Mouse (Mus musculus): ENCODE data around the gene 4930512M02Rik.
"Not testable (repeated sequence)": the region's sequence is repeated elsewhere in the genome, so short reads cannot be mapped to it uniquely, and the experiment has no call there.

The 4930512M02Rik gene

DNA sequence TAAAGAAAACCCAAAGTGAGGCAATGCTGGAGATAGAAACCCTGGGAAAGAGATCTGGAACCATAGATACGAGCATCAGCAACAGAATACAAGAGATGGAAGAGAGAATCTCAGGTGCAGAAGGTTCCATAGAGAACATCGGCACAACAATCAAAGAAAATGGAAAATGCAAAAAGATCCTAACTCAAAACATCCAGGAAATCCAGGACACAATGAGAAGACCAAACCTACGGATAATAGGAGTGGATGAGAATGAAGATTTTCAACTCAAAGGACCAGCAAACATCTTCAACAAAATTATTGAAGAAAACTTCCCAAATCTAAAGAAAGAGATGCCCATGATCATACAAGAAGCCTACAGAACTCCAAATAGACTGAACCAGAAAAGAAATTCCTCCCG lies at the start of gene 4930512M02Rik:
4930512M02Rik (minus strand) TSS at position 101 of the 400 bp plus-strand sequence.
- CTCF ChIA-PET: not testable (repeated sequence)

DNA sequence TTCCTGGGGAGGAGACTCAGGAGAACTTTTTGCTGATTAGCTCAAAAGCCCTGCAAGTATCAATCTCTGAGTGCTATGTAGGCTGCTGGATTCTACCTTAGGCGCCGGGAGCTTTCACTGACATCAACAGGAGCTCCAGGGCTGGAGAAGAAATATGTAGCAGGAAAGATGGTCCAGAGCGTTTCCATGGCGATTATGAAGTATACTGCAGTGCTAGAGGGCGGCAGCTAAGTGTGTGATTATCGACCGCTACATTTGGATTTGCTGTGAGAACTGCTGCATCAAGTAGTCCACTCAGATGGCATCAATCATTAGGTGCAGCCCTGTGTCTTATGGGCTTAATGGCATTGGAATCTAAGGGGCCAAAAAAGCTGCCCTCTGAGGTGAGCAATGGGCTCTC lies 49.5 kb upstream of the 4930512M02Rik start:
- CTCF ChIA-PET: no interaction called here

DNA sequence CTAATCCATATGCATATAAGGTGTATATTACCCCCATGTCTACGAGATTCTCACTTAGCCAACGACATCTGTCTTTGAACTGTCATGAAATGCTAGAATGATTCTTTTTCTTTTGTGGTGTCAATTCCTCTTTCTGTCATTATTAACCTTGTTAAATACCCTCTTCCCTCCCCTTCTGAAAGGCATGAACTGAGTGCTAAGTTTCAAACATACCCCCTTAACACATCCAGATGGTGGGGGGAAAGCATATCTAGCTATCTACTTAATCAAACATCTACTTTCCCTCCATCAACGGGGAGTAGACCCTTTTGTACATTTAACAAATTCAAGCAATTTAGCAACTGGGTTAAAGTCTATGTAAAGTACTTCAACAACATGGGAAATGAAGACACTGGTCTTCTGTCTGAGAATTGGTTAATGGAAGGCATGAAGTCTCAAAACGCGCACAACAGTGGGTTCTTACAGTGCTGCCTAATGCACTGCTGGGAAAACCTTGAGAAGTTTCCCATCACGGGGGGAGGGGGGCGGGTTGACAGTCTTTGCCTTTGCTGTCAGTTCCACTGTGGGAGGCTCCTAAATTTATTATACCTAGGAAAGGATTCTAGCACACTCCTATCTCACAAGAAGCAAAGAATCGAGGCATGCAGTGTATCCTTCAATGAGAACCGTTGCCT lies 48.6 kb upstream of the 4930512M02Rik start:
- CTCF ChIA-PET: interaction anchor here (0.9 kb wide), 1 partner anchor 9 kb away, joined by 3 read pairs; no protein-coding TSS in a partner anchor

DNA sequence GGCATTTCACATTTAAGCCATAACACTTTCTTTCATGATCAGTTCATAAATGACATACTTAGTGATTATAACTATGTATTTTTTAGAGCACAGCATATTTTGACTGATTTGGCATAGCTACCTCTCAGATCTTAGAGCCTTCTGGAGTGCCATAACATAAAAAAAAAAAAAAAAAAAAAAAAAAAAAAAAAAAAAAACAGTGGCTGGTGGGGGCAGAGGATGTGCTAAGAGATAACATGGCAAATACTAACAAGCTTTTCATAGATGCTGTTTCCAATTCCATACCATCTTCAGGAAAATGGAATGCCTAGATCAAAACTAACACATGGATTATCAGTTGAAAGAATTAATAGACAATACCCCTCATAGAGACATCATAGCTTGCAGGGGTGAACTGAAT lies 47.4 kb upstream of the 4930512M02Rik start:
- CTCF ChIA-PET: interaction anchor here (0.6 to 0.7 kb wide), 2 partner anchors 17 to 155 kb away, joined by 3 to 15 read pairs; no protein-coding TSS in a partner anchor

DNA sequence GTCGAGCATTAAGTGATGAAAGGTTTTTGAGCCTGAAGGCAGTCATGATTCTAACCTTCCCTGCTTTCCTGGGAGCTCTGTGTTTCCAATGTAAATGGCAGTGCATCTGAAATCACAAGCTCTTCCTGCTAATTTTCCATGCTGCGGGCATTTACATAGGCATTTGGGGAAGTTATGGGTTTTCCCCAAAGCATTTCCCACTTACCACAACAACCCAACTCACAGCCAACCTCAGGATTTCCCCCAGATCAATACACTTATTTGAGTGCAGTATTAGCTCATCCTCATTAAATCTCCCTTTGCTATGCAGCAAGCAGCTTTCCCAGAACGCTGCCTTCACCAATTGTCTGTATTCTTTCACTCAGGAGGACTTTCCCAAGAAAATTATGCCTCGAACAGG lies 45.3 kb upstream of the 4930512M02Rik start:
- CTCF ChIA-PET: no interaction called here

DNA sequence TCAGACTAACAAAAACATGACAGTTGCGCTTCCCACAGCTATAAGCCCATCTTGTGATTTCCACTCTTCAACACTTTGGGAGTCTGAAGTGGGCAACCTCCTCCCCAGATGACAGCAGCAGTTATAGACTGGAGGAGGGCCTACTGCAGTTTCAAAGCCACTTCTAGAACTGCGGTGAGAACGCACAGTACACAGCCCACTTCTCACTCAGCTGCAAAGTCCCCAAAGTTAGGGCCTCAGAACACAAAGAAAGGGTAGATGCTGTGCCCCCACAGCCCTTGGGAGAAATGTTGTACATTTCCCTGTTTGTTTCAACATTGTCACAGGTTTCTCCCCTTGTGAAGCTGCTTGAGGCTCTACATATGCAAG lies 40.3 kb upstream of the 4930512M02Rik start:
- CTCF ChIA-PET: interaction anchor here (0.6 to 1.5 kb wide), 4 partner anchors 8 to 75 kb away, joined by 3 to 4 read pairs (median 3); no protein-coding TSS in a partner anchor

DNA sequence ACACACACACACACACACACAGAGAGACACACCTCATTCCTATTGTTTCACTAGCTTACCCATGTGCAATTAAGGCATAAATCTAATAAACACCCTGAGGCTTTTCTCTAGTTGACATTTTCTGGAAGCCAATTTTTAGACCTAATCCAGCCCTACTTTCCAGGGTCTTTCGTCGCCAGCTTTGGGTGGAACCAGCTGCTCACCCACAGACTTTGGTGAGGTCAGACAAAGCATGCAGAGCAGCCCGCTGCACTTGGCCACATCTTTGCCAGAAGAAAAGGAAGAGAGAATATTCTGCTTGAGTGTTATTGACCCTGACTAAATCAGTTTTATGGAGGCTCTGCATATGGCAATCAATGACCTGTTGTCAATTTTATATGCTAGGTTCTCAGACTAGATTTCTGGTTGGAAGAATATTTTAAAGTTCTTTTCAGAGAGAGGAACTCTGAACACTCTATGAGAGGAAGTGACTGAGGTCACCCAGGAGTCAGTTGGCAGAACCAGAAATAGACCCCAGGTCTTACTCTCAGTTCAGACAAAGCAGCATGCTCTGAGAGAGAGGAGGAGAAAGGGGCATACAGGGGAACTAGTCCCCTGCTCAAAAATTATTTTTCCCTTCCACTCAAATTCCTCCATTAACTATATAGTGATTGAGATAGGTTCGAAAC lies 39.8 kb upstream of the 4930512M02Rik start:
- CTCF ChIA-PET: interaction anchor here (0.6 to 1.5 kb wide), 4 partner anchors 8 to 76 kb away, joined by 3 to 4 read pairs (median 3); no protein-coding TSS in a partner anchor

DNA sequence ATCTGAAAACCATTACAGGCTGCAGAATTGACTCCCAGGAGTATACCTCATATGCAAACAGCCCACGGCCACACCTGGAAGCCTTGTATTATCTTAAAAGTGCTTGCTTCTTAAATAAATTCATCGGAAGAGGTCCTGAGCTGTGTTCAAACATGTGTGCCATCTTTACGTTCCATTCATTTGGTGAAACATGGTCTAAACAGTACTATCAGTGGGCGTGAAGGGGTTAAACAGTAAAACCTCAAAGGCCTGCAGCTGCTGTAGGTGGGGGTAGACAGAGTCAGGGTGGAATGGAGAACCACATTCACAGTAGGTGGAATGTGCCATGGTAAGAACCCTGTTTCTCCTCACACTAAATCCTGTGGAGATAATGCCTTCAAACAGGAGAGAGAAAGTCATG lies 33.0 kb upstream of the 4930512M02Rik start:
- CTCF ChIA-PET: no interaction called here

DNA sequence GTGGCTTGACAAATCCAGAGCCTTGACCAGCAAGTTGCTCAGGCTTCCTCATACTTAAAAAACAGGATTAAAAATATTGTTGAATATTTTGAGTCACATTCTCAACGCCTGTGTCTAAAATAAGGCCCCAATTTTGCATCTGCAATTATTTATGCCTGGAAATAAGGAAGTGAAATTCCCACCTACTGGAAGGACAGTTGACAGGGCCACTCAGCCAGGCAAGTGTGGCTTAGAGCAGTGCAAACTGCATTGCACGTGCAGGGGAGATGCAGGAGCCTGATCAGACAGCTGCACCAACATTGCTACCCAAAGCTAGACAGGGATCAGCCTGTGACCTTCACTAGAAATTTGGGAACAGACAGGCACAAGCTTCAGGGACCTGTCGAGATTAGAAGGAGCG lies 31.2 kb upstream of the 4930512M02Rik start:
- CTCF ChIA-PET: no interaction called here

DNA sequence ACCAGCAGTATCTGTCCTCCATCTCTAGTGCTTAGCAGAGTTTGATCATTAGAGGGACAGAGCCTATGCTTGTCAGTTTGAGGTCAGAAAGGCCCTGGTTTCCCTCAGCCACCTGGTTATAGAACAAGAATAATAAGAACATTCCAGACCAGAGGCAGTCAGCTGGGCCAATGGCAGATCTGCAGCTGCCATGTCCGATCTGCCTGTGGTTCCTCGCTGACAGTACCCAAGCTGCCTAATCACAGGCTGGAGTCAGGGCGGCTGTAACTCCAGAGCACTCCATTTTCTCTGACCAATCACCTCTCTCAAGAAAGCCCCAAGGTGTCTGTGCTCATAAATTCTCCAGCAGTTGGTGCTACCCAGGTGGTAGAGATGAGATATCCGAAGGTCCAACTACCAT lies 30.0 kb upstream of the 4930512M02Rik start:
- CTCF ChIA-PET: interaction anchor here (0.5 to 0.6 kb wide), 2 partner anchors 18 to 74 kb away, joined by 11 to 15 read pairs; no protein-coding TSS in a partner anchor

DNA sequence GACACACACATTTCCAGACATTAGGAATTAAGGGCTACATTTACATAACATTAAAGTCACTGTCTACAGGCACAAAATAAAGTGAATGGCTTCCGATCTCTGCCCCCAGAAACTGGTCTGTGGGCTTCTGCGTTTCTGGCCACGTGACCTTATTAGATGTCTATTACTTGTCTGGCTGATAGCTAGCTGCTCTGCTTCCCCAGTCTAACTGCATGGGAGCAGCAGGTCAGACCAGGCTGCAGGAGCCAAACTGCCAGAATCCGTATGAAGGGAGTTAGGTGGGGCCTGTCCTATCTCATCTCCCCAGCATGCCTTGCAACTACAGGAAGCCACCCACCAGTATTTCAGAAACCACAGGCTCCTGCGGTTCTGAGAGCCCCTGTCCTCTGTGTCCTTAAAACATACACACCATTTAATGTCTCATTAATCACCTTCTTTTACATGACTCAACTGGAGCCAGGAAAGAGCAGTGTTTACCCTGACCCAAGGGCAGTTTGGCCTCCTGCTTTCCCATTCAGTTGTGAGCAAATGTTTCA lies 29.4 kb upstream of the 4930512M02Rik start:
- CTCF ChIA-PET: interaction anchor here (0.5 to 0.6 kb wide), 2 partner anchors 52 to 73 kb away, joined by 6 to 11 read pairs; no protein-coding TSS in a partner anchor

DNA sequence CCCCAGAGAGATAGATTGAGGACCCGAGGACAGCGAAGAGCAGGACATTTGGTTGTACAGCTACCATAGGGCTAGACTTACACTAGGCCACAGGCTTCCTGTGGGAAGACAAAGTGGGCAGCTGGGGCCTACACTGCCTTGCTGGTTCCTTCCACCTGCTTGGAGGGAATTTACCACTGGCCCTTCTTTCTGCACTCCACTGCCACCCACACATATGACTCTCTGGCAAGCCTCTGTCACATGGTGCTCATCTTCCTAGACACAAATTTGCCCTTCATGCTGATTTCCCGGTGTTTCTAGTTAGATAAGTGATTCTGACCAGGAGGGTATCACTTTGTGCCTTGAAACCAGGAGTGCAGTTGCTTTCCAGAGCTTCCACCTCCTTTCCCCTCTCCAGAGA lies 28.8 kb upstream of the 4930512M02Rik start:
- CTCF ChIA-PET: interaction anchor here (0.6 kb wide), 1 partner anchor 150 kb away, joined by 3 read pairs; no protein-coding TSS in a partner anchor

DNA sequence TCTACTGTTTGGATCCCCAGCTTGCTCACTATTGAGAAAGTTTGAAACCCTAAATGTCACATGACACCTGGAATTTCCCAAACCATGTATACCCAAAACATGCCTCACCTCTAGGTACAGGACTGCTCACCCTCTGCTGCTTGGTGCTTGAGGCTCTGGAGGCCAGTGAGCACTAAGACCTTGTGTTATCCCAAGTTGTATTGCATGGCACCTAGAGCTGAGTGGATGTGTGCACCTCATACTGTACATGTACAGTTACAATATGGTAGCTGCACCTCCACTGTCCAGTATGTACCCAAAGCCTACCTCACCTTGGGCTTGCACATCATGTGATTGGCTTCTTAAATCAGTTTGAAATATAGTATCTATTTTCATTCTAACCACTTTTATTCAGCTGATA lies 16.7 kb upstream of the 4930512M02Rik start:
- CTCF ChIA-PET: interaction anchor here (0.6 to 0.7 kb wide), 3 partner anchors 9 to 87 kb away, joined by 3 read pairs; no protein-coding TSS in a partner anchor

DNA sequence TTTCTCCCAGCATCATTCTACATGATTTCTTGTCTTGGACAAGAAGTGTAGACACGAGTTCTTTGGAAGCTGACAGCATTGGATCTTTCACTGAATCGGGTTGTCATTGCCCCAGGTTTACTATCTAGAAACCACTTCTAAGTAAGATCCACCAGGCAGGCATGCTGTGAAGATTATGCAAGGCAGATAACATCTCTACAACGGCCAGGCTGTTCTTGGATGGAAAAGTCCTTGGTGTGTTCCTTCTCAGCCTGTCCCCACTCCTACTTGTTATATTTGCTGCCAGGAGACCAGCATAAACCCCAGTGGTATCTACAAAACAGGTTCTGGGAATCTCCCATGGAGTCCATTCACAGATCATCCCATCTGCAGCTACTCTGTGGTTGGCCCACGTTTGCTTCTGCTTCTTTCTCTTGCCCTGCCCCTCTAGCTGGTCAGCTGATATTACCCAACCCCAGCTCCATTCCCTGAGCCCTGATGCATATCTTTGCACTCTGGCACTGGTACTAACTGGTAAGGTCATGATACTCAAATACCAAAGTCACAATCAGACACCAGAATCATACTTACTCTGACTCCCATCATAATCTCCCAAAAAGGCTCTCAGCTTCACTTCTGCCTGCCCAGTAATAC lies 3.4 kb downstream of the 4930512M02Rik start:
- CTCF ChIA-PET: no interaction called here

DNA sequence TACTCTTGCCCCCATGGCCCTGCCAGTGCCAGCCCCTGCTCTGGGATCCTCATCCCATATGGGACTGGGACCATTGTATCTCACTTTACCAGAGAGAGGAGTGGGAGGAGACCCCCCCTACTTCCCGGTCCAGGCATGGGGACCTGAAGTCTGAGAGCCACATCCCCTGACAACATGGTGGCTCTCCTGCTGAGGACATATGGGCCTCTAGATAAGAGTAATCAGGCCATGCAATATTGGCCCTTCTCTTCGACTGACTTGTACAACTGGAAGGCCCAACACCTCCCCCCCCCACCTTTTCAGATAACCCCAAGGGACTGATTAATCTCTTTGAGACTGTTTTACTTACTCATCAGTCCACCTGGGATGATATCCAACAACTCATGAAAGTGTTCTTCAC lies 18.4 kb downstream of the 4930512M02Rik start:
- CTCF ChIA-PET: no interaction called here

DNA sequence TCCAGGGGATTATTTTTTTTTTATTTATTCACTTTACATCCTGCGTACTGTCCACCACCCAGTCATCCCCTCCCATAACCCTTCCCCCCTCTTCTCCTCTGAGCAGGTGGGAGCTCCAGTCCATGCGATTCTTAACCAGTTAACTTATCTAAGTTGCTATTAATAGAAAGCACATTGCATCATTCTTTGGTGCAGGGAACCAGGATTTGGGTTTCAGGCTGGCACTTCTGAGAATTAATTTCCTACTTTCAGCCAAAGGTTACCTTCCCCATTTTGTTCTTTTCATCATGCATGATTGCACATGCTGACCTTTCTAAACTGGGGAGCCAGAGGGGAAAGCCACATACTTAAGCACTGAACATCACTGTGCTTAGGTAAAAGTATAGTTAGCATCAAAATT lies 40.3 kb downstream of the 4930512M02Rik start:
- CTCF ChIA-PET: no interaction called here

DNA sequence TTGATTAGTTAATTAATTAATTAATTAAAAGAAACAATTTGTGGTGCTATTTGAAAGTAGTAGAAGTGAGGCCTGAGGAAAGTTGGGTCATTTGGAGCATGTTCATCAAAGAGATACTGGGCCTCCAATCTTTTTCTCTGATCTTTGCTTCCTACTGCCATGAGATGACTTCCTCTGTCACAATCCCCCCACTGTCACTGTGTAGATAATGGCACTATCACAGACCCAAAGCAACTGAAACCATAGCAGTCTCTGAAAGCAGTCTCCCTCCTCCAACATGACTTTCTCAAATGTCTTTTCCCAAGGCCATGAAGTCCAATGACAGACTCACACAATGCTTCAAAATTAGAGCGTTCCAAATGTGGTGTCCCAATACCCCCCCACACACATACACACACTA lies 41.2 kb downstream of the 4930512M02Rik start:
- CTCF ChIA-PET: no interaction called here

DNA sequence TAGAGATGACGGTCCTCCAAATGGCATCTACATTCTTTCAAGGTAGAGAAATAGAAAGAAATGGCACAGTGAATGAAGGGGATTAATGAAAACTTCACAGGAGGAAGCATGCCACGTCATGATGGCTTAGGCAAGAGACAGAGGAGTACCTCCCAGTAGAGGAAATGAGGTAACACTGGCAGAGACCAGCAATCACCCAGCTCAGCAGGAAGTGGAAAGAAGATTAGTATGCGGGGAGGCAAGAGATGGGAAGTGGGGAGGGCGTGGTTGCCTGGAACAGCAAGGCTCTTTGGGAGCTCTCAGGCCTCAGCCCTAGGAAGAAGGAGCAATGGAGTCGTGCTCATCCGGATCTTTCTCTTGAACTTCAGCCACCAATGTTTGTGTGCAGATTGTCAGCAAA lies 53.9 kb downstream of the 4930512M02Rik start:
- CTCF ChIA-PET: interaction anchor here (0.5 kb wide), 1 partner anchor 121 kb away, joined by 3 read pairs; no protein-coding TSS in a partner anchor

DNA sequence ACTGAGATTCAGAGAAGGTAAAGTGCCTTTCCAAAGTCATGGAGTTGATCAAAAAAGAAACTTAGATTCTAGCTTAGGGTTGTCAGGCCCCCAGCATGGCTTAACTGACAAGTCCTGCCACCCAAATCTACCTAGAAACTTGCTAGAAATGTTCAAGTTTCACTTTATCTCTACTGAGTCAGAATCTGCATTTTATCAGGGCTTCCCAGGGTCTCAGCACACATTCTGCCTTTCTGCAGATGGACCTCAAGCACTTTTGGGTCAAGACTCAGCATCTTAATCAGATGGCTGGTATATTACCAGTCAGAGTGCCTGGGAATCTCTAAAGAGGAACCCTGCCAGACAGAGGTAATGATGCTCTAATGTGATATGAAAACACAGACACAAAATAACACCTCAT lies 56.9 kb downstream of the 4930512M02Rik start:
- CTCF ChIA-PET: no interaction called here

DNA sequence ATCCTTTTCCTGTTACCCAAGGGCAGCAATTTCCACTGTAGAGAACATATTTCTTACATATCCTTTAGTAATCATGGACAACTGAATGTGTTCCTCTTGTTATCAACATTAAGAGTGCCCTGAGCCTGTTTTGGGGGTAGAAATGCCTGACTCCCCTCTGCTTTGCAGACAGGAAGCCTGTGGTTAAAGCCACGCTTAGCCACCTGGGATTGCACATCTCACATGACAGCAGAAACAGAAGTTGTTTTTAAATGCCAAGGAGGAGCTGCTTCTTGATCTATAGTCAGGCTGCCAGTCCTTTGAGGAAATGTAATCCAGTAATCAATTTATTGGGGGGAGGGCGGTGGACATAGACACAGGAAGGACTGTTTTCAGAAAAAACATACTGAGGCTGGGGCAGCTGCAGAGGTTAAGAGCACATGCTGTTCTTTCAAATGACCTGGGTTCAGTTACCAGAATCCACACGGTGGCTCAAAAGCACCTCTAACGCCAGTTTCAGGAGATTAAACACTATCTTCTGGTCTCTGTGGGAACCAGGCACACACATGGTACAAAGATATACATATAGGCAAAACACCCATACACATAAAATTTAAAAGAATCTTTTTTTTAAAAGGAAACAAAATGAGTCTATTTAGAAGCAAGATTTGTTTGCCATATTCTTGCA lies 58.0 kb downstream of the 4930512M02Rik start:
- CTCF ChIA-PET: interaction anchor here (0.5 kb wide), 1 partner anchor 67 kb away, joined by 4 read pairs; no protein-coding TSS in a partner anchor

DNA sequence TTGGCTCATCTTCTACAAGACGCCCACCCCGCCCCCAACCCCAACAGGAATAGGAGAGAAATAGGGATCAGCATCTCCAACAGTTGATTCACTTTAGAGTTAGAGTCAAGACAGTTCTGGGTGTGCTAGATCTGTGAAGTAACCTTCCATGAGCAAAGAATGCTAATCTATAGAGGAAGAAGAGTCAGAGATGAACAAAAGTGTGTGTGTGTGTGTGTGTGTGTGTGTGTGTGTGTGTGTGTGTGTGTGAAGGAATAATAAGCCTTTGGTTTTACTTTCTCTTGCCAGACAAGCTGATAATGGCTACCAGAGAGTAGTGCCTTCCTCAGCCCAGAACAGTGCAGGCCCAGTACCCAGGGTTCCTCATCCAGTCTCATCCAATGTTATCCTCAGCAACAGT lies 59.6 kb downstream of the 4930512M02Rik start:
- CTCF ChIA-PET: interaction anchor here (0.9 to 1.4 kb wide), 2 partner anchors 13 to 210 kb away, joined by 3 read pairs; no protein-coding TSS in a partner anchor
